Mouse (Mus musculus): ENCODE data around the gene Trpm8.
A peak's percentile ranks its signal among the peaks of the same experiment; 100 is the strongest.

The Trpm8 gene

DNA sequence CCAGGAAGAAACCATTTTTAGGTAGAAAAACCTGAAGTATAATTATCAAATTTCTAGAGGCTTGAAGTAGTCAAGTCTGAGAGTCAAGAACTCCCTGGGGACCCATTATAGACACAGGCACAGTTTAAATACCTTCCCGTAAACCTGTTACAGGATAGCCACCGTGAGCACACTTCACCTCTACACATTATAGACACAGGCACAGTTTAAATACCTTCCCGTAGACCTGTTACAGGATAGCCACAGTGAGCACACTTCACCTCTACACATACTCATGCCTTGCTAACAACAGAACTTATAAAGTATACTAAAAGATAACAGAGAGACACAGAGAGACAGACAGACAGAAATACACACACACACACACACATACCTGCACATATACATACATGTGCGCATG, 153.8 kb downstream of the Trpm8 start:
- no peak for DNase-seq (ENCODE audit: low read depth, low spot score)

DNA sequence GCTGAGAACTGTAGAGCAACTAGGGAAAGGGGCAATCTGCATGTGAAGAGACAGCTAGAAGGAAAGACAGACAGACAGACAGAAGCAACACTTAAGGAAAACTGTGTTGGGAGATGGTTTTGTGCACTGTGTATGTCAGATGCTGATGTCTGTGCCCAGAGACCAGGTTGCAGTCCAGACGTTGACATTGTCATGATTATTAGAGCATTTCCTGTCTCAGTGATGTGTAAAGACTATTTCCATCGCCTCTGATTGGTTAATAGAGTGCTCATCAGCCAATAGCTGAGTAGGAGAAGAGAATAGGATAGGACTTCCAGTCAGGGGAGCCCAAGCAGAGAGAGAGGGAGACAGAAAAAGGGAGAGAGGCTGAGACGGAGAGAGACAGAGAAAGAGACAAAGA, 155.1 kb downstream of the Trpm8 start:
- DNase-seq (ENCODE audit: low read depth, low spot score), result peak; percentile 78

DNA sequence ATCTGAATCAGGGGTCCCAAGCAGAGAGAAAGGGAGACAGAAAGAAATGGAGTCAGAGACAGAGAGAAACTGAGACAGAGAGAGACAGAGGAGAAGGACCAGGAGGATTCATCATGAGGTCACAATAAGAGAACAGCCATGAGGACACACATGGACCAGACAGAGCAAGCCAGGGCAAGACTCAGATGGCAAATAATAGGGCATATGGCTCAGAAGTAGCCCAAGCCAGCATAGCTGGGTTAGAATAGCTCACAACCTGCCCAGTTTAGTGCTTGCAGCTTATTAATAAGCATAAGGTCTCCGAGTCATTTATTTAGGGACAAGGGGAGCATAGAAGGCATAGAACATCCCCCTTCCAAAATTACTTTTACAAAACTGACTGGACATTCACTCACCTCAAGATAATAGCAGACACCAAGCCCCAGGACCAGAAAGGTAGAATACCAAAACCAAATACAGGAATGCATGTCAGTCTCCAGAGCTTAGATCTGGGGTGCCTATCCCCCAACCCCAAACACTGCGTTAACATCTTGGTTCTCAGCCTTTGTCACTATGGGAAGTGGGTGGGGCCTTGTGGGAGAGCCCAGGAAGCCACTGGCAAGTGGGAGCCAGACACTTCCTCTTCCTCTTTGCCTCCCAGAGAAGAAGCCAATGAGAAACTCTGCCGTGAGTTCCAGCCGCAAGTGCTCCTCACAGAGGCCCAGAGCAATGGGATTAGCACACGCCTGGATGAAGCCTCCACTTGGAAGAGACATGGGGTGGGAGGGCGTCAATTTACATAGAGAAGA, 155.8 kb downstream of the Trpm8 start:
- DNase-seq (ENCODE audit: low read depth, low spot score), result peak; percentile 54

DNA sequence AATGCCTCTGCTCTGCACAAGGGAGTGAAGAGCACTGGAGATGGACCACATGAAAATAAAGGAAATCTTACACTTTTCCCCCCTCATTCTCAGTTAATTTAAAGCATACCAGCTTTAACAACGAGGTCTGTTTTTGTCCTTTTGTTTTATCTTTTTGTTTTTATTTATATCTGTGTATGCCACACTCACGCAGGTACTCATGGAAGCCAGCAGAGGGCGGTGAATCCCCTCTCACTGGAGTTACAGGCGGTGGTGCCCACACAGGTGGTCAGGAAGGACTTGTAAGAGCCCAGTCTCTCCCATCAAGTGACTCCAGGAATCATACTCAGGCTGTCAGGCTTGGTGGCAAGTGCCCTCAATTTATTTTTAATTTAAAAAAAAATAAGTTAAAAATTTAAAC, 156.6 kb downstream of the Trpm8 start:
- peak; percentile 55 for DNase-seq (ENCODE audit: low read depth, low spot score)

DNA sequence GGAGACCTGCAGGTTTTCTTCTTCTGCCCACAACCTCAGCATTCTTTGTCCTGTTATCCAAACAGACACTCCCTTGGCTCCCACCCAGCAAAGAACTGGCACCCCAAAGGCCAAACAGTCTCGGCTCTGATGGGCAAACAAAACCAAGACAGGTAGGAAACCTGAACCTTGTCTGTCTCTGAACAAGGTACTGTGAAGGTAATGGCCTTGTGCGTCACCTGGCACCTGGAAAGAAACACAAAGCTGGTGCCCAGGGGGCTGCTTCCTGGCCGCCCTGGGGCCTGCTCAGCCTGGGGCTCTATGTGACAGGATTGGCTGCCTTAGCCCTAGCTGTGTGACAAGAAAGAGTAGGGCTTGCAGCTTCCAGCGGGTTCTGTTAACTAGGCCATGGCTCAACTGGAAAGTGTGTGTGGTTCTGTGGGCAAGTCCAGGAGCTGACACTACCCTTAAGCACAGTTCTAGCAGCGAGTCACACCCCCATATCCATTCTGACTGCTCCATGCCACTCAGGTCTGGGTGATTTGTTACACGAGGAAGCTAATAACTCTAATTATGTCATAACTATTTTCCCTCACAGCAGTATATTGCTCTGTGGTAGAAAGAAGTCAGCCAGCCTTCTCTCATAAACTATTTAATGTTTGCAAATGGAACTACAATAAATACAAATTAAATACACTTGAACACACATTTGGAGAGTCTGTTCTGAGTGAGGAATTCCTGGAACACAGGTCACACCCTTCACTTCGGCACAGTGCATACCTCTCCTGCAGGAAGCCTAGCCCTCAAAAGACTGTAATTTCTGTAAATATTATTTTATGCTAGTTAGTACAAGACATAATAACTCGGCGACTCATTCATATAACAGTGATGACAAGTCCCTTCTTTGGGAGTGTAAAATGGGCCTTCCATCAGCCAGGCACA, 160.0 kb downstream of the Trpm8 start:
- no peak for DNase-seq (ENCODE audit: low read depth, low spot score)

All from ZHBTc4 (cell line).